Mouse (Mus musculus): Measurements from ENCODE around the gene Zfp362. TPM values are rescaled to one million over a fixed set of nuclear protein-coding genes. Genes with fewer than 3 reads are reported as not detected.
A peak's percentile ranks its signal among the peaks of the same experiment; 100 is the strongest.

The Zfp362 gene
- 17.6 and 21.3 TPM in 2 replicates for polyA plus RNA-seq (2012; ENCODE audit: insufficient read depth, insufficient read length, missing spikeins)

GRCm38 (mm10) chr4:128806043-128806826, at the start of gene Zfp362:
TSS of gene Zfp362 (minus strand) at chr4:128806045.
- TF ChIP-seq CTCF (IDR thresholded peaks at IDR 0.05; ENCODE audit: low read depth, low read length) = no peak
- TF ChIP-seq POLR2A (IDR thresholded peaks at IDR 0.05; ENCODE audit: borderline replicate concordance, low read depth, low read length) = no peak
- Histone ChIP-seq H3K4me1 (ENCODE audit: control insufficient read depth, insufficient read depth, low read length) (peaks cover 29% of the 10 kb centered on the region), H3K4me3 (ENCODE audit: insufficient read depth, low read length) (peak within 1 kb of the TSS; percentile 90), H3K27ac (ENCODE audit: insufficient read depth, low read depth, low read length) (peak within 1 kb of the TSS; percentile 57)

DNA sequence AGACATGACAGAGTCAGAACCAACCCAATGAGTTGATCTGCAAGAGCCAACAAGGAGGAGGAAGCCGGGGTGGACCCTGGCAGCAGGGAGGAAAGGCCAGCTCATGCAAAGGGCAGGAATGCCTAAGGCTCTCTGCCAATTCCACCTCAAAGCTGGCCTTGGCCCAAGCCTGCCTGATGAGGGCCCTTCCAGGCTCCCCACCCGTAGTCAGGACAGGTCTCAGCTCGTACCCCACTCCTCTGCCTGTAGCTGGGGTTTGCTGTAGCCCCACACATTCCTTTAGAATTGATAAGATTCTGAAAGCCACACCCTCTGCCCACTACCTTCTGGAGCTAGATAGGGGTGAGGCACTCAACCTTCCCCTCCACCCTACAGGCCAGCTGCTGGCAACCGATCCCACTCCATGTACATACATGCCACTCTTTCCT, 49.8 kb upstream of the Zfp362 start:
- H3K4me3 ChIP-seq (ENCODE audit: insufficient read depth, low read length) = no peak overlapping the region
- no peak overlapping the region for H3K27ac ChIP-seq (ENCODE audit: insufficient read depth, low read depth, low read length)
- peaks cover 7% of the 10 kb centered on the region; the same call in 1 of the 2 replicates for H3K4me1 ChIP-seq (ENCODE audit: control insufficient read depth, insufficient read depth, low read length)
- TF ChIP-seq POLR2A (IDR thresholded peaks at IDR 0.05; ENCODE audit: borderline replicate concordance, low read depth, low read length) (no peak), CTCF (IDR thresholded peaks at IDR 0.05; ENCODE audit: low read depth, low read length) (no peak)

- Histone ChIP-seq H3K27ac (ENCODE audit: insufficient read depth, low read depth, low read length) (no peak overlapping the region), H3K4me1 (ENCODE audit: control insufficient read depth, insufficient read depth, low read length) (peaks cover 14% of the 10 kb centered on the region), H3K4me3 (ENCODE audit: insufficient read depth, low read length) (no peak overlapping the region)
- TF ChIP-seq POLR2A (IDR thresholded peaks at IDR 0.05; ENCODE audit: borderline replicate concordance, low read depth, low read length) = no peak
- no peak for TF ChIP-seq CTCF (IDR thresholded peaks at IDR 0.05; ENCODE audit: low read depth, low read length)
These were observed 47.3 kb upstream of the Zfp362 start for GRCm38 (mm10) chr4:128853117-128853516.

GRCm38 (mm10) chr4:128852266-128852887, 46.5 kb upstream of the Zfp362 start:
- Histone ChIP-seq H3K4me3 (ENCODE audit: insufficient read depth, low read length) (no peak overlapping the region), H3K27ac (ENCODE audit: insufficient read depth, low read depth, low read length) (no peak overlapping the region), H3K4me1 (ENCODE audit: control insufficient read depth, insufficient read depth, low read length) (peaks cover 14% of the 10 kb centered on the region)
- TF ChIP-seq POLR2A (IDR thresholded peaks at IDR 0.05; ENCODE audit: borderline replicate concordance, low read depth, low read length) (no peak), CTCF (IDR thresholded peaks at IDR 0.05; ENCODE audit: low read depth, low read length) (no peak)

- Histone ChIP-seq H3K4me1 (ENCODE audit: control insufficient read depth, insufficient read depth, low read length) (peaks cover 24% of the 10 kb centered on the region), H3K27ac (ENCODE audit: insufficient read depth, low read depth, low read length) (no peak overlapping the region), H3K4me3 (ENCODE audit: insufficient read depth, low read length) (no peak overlapping the region)
- TF ChIP-seq CTCF (IDR thresholded peaks at IDR 0.05; ENCODE audit: low read depth, low read length) (no peak), POLR2A (IDR thresholded peaks at IDR 0.05; ENCODE audit: borderline replicate concordance, low read depth, low read length) (no peak)
These were observed 43.8 kb upstream of the Zfp362 start for GRCm38 (mm10) chr4:128849686-128850085.

GRCm38 (mm10) chr4:128848961-128849360, 43.1 kb upstream of the Zfp362 start:
- Histone ChIP-seq H3K27ac (ENCODE audit: insufficient read depth, low read depth, low read length) (no peak overlapping the region), H3K4me3 (ENCODE audit: insufficient read depth, low read length) (no peak overlapping the region), H3K4me1 (ENCODE audit: control insufficient read depth, insufficient read depth, low read length) (peaks cover 24% of the 10 kb centered on the region)
- TF ChIP-seq POLR2A (IDR thresholded peaks at IDR 0.05; ENCODE audit: borderline replicate concordance, low read depth, low read length) (no peak), CTCF (IDR thresholded peaks at IDR 0.05; ENCODE audit: low read depth, low read length) (no peak)

DNA sequence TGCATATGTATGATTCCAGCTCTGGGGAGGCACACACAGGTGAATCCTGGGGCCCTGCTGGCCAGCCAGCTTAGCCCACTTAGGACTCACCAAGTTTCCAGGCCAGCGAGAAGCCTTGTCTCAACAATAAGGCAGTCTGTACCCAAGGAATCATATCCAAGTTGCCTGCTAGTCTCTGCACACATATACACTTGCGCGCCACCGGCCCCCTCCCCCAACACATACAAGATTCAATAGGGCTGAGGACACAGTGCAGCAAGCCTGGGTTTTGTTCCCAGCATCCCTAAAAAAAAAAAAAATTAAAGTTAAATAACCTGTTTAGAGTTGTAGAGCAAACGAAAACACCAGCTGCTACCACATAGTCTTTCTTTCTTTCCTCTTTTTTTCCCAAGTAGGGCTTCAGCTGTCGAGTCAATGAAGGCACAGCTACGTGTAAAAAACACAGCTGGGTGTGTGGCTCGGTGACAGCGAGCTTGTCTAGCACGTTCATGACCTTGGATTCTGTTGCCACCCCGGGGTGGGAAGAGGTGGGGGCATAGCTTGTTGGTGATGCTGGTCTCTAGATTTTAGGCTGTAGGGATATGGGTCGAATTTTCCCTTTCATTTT, 39.6 kb upstream of the Zfp362 start:
- TF ChIP-seq CTCF (IDR thresholded peaks at IDR 0.05; ENCODE audit: low read depth, low read length) (no peak), POLR2A (IDR thresholded peaks at IDR 0.05; ENCODE audit: borderline replicate concordance, low read depth, low read length) (no peak)
- Histone ChIP-seq H3K4me1 (ENCODE audit: control insufficient read depth, insufficient read depth, low read length) (peaks cover 23% of the 10 kb centered on the region), H3K27ac (ENCODE audit: insufficient read depth, low read depth, low read length) (no peak overlapping the region), H3K4me3 (ENCODE audit: insufficient read depth, low read length) (no peak overlapping the region)

DNA sequence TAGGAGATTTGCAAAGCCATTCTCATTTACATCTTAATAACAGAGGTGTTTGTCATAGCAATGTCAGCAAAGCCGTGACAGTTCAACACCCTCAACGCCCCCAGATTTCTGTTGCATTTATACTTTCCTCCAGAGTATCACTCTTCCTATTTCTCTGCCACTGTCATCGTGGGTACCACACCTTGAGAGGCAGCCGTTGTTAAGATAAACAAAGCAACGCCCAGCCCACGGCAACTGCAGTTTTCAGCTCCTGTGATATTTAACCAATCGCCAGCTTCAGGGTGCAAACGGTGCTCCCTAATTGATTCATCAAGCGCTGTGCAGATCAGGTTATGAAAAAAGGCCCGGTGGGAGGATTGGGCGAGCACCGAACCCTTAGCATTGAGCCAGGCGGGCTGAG, 38.7 kb upstream of the Zfp362 start:
- H3K4me1 ChIP-seq (ENCODE audit: control insufficient read depth, insufficient read depth, low read length) = peaks cover 30% of the 10 kb centered on the region
- TF ChIP-seq CTCF (IDR thresholded peaks at IDR 0.05; ENCODE audit: low read depth, low read length) = no peak
- no peak for TF ChIP-seq POLR2A (IDR thresholded peaks at IDR 0.05; ENCODE audit: borderline replicate concordance, low read depth, low read length)
- H3K27ac ChIP-seq (ENCODE audit: insufficient read depth, low read depth, low read length) = no peak overlapping the region
- no peak overlapping the region for H3K4me3 ChIP-seq (ENCODE audit: insufficient read depth, low read length)

GRCm38 (mm10) chr4:128841259-128841658, 35.4 kb upstream of the Zfp362 start:
- TF ChIP-seq CTCF (IDR thresholded peaks at IDR 0.05; ENCODE audit: low read depth, low read length) (no peak), POLR2A (IDR thresholded peaks at IDR 0.05; ENCODE audit: borderline replicate concordance, low read depth, low read length) (no peak)
- Histone ChIP-seq H3K4me1 (ENCODE audit: control insufficient read depth, insufficient read depth, low read length) (peaks cover 37% of the 10 kb centered on the region), H3K27ac (ENCODE audit: insufficient read depth, low read depth, low read length) (no peak overlapping the region), H3K4me3 (ENCODE audit: insufficient read depth, low read length) (no peak overlapping the region)

All from bone marrow macrophage, adult 2 months (primary cell).